Mouse (Mus musculus) liver, embryonic 13.5 days (tissue): ENCODE measurements around the gene Skor1. TPM values are rescaled to one million over a fixed set of nuclear protein-coding genes. Genes with fewer than 3 reads are reported as not detected.

Experiments
- ATAC-seq: fragments of 200-750 bp; cut with Nextera tagmentation; 2 replicates; pipeline ENCODE4 v1.8.0; 2017; ENCODE audit warnings: low read depth, mild to moderate bottlenecking, moderate number of reproducible peaks, moderate library complexity
- DNase-seq: peaks from one replicate; pipeline ENCODE4 v3.0.0; 2022
- H3K27ac ChIP-seq: fragments of 300-500 bp; sonication (generic); 2 replicates; pipeline ENCODE4 v1.5.1; 2015; ENCODE audit warnings: moderate library complexity, mild to moderate bottlenecking, inconsistent platforms
- H3K27me3 ChIP-seq: fragments of 300-500 bp; sonication (generic); 2 replicates; pipeline ENCODE4 v1.6.1; 2015; ENCODE audit warnings: mild to moderate bottlenecking, inconsistent platforms
- H3K36me3 ChIP-seq: fragments of 300-500 bp; sonication (generic); 2 replicates; pipeline ENCODE4 v1.6.1; 2015; ENCODE audit warnings: mild to moderate bottlenecking, inconsistent platforms
- H3K4me1 ChIP-seq: fragments of 300-500 bp; sonication (generic); replicated peaks from 2 replicates; pipeline ENCODE4 v1.6.1; 2015; ENCODE audit warnings: inconsistent platforms
- H3K4me2 ChIP-seq: fragments of 300-500 bp; sonication (generic); 2 replicates; pipeline ENCODE4 v1.6.1; 2015; ENCODE audit warnings: inconsistent platforms, mild to moderate bottlenecking, moderate library complexity
- H3K4me3 ChIP-seq: fragments of 300-500 bp; sonication (generic); replicated peaks from 2 replicates; pipeline ENCODE4 v1.5.1; 2015; ENCODE audit warnings: mild to moderate bottlenecking, inconsistent platforms
- H3K9ac ChIP-seq: fragments of 300-500 bp; sonication (generic); 2 replicates; pipeline ENCODE4 v1.6.1; 2015; ENCODE audit warnings: mild to moderate bottlenecking, inconsistent platforms
- H3K9me3 ChIP-seq: fragments of 300-500 bp; sonication (generic); replicated peaks from 2 replicates; pipeline ENCODE4 v1.6.1; 2016; ENCODE audit warnings: inconsistent platforms
- WGBS: fragments of 180-500 bp; shearing (Covaris S2); methylation state at CpG from one replicate; pipeline ENCODE4 v1.1.7; 2015; ENCODE audit not compliant: insufficient replicate concordance; 5-methylcytosine and 5-hydroxymethylcytosine counted together
- polyA plus RNA-seq: library from polyadenylated mRNA; unstranded; fragments of >200 nt; fragmentation: Nextera tagmentation; extraction: Ambion mirVana; gene quantifications from 2 replicates; pipeline ENCODE4 v1.2.1, GENCODE M21; 2015

Gene Skor1
- polyA plus RNA-seq, 1 experiment from 2014 or later = not detected

GRCm38 (mm10) chr9:63142335-63143036, 6.3 kb downstream of the Skor1 start:
- no peaks in the 10 kb centered on the region for H3K36me3 ChIP-seq
- no peaks in the 10 kb centered on the region for H3K9me3 ChIP-seq
- H3K27me3 ChIP-seq = peaks cover 100% of the 10 kb centered on the region
- no peak overlapping the region for H3K27ac ChIP-seq
- DNase-seq (no peak), ATAC-seq (no peak)
- no peak overlapping the region for H3K9ac ChIP-seq
- H3K4me2 ChIP-seq = no peak overlapping the region
- 3% methylated on average over 42 of the region's 42 CpGs for WGBS
- no peak overlapping the region for H3K4me3 ChIP-seq
- peaks cover 22% of the 10 kb centered on the region for H3K4me1 ChIP-seq

GRCm38 (mm10) chr9:63141641-63142334, 7.0 kb downstream of the Skor1 start:
- 4% methylated on average over 24 of the region's 24 CpGs for WGBS
- Histone ChIP-seq H3K4me3 (no peak overlapping the region), H3K27me3 (peaks cover 100% of the 10 kb centered on the region), H3K9me3 (no peaks in the 10 kb centered on the region), H3K4me2 (no peak overlapping the region), H3K27ac (no peak overlapping the region), H3K36me3 (no peaks in the 10 kb centered on the region), H3K4me1 (peaks cover 20% of the 10 kb centered on the region), H3K9ac (no peak overlapping the region)
- DNase-seq = no peak
- no peak for ATAC-seq

- Histone ChIP-seq H3K4me3 (no peak overlapping the region), H3K9me3 (no peaks in the 10 kb centered on the region), H3K9ac (no peak overlapping the region), H3K4me1 (peaks cover 17% of the 10 kb centered on the region), H3K36me3 (no peaks in the 10 kb centered on the region), H3K27me3 (peaks cover 100% of the 10 kb centered on the region), H3K4me2 (no peak overlapping the region), H3K27ac (no peak overlapping the region)
- no peak for ATAC-seq
- WGBS = 6% methylated on average over 9 of the region's 9 CpGs
- DNase-seq = no peak
These were observed 8.6 kb downstream of the Skor1 start for GRCm38 (mm10) chr9:63140211-63140610.

GRCm38 (mm10) chr9:63139661-63140060, 9.1 kb downstream of the Skor1 start:
- Histone ChIP-seq H3K9me3 (no peaks in the 10 kb centered on the region), H3K27ac (no peak overlapping the region), H3K27me3 (peaks cover 100% of the 10 kb centered on the region), H3K36me3 (no peaks in the 10 kb centered on the region), H3K9ac (no peak overlapping the region), H3K4me3 (no peak overlapping the region), H3K4me2 (no peak overlapping the region), H3K4me1 (peaks cover 17% of the 10 kb centered on the region)
- 8% methylated on average over 17 of the region's 17 CpGs for WGBS
- ATAC-seq (no peak), DNase-seq (no peak)

- H3K4me1 ChIP-seq = peaks cover 16% of the 10 kb centered on the region
- 2% methylated on average over 31 of the region's 31 CpGs for WGBS
- no peak for ATAC-seq
- H3K27me3 ChIP-seq = peaks cover 100% of the 10 kb centered on the region
- no peak overlapping the region for H3K27ac ChIP-seq
- H3K9ac ChIP-seq = no peak overlapping the region
- peak overlapping the region; percentile 16; the same call in 1 of the 2 replicates for H3K4me3 ChIP-seq
- no peaks in the 10 kb centered on the region for H3K9me3 ChIP-seq
- H3K4me2 ChIP-seq = 0 out of 2 replicates have a peak overlapping the region, but pooled peaks have one; percentile 12
- H3K36me3 ChIP-seq = no peaks in the 10 kb centered on the region
- no peak for DNase-seq
These were observed 10.2 kb downstream of the Skor1 start for GRCm38 (mm10) chr9:63138481-63138967.

GRCm38 (mm10) chr9:63137615-63137915, 11.2 kb downstream of the Skor1 start:
- Histone ChIP-seq H3K9me3 (no peaks in the 10 kb centered on the region), H3K4me1 (peaks cover 18% of the 10 kb centered on the region), H3K4me2 (no peak overlapping the region), H3K27ac (no peak overlapping the region), H3K4me3 (no peak overlapping the region), H3K9ac (no peak overlapping the region), H3K36me3 (no peaks in the 10 kb centered on the region), H3K27me3 (peaks cover 99% of the 10 kb centered on the region)
- ATAC-seq (no peak), DNase-seq (no peak)
- 6% methylated on average over 6 of the region's 6 CpGs for WGBS

- H3K9me3 ChIP-seq = no peaks in the 10 kb centered on the region
- H3K36me3 ChIP-seq = no peaks in the 10 kb centered on the region
- H3K9ac ChIP-seq = no peak overlapping the region
- ATAC-seq = no peak
- peaks cover 18% of the 10 kb centered on the region for H3K4me1 ChIP-seq
- H3K27me3 ChIP-seq = peaks cover 99% of the 10 kb centered on the region
- no peak for DNase-seq
- no peak overlapping the region for H3K4me3 ChIP-seq
- 5% methylated on average over 19 of the region's 19 CpGs for WGBS
- H3K27ac ChIP-seq = no peak overlapping the region
- H3K4me2 ChIP-seq = no peak overlapping the region
These were observed 11.8 kb downstream of the Skor1 start for GRCm38 (mm10) chr9:63136756-63137614.

- DNase-seq (no peak), ATAC-seq (no peak)
- no peaks in the 10 kb centered on the region for H3K9me3 ChIP-seq
- peaks cover 99% of the 10 kb centered on the region for H3K27me3 ChIP-seq
- H3K36me3 ChIP-seq = no peaks in the 10 kb centered on the region
- H3K27ac ChIP-seq = no peak overlapping the region
- H3K9ac ChIP-seq = no peak overlapping the region
- no peak overlapping the region for H3K4me2 ChIP-seq
- H3K4me1 ChIP-seq = peaks cover 18% of the 10 kb centered on the region
- H3K4me3 ChIP-seq = no peak overlapping the region
- 6% methylated on average over 8 of the region's 8 CpGs for WGBS
These were observed 12.5 kb downstream of the Skor1 start for GRCm38 (mm10) chr9:63136241-63136640.

GRCm38 (mm10) chr9:63135801-63136200, 13.0 kb downstream of the Skor1 start:
- DNase-seq = no peak
- H3K4me3 ChIP-seq = no peak overlapping the region; the same call in 1 of the 2 replicates
- ATAC-seq = no peak

GRCm38 (mm10) chr9:63135356-63135755, 13.4 kb downstream of the Skor1 start:
- Histone ChIP-seq H3K4me1 (peaks cover 18% of the 10 kb centered on the region), H3K9ac (no peak overlapping the region), H3K36me3 (no peaks in the 10 kb centered on the region), H3K27ac (no peak overlapping the region), H3K27me3 (peaks cover 99% of the 10 kb centered on the region), H3K4me2 (peak overlapping the region; percentile 35), H3K4me3 (no peak overlapping the region; the same call in 1 of the 2 replicates), H3K9me3 (no peaks in the 10 kb centered on the region)
- 3% methylated on average over 11 of the region's 11 CpGs for WGBS
- ATAC-seq (no peak), DNase-seq (no peak)

More at GRCm38 (mm10) chr9:63135801-63136200, 13.0 kb downstream of the Skor1 start:
- Histone ChIP-seq H3K27ac (no peak overlapping the region), H3K4me1 (peaks cover 18% of the 10 kb centered on the region), H3K9me3 (no peaks in the 10 kb centered on the region), H3K27me3 (peaks cover 99% of the 10 kb centered on the region), H3K9ac (no peak overlapping the region), H3K4me2 (peak overlapping the region; percentile 35), H3K36me3 (no peaks in the 10 kb centered on the region)
- WGBS = under 1% methylated on average over 16 of the region's 16 CpGs

GRCm38 (mm10) chr9:63133659-63134058, 15.1 kb downstream of the Skor1 start:
- WGBS = 12% methylated on average over 6 of the region's 6 CpGs
- Histone ChIP-seq H3K9me3 (no peaks in the 10 kb centered on the region), H3K4me1 (peaks cover 16% of the 10 kb centered on the region), H3K4me3 (peak overlapping the region; percentile 42), H3K9ac (no peak overlapping the region), H3K27ac (no peak overlapping the region), H3K27me3 (peaks cover 83% of the 10 kb centered on the region), H3K4me2 (peak overlapping the region; percentile 59), H3K36me3 (no peaks in the 10 kb centered on the region)
- DNase-seq = no peak
- no peak for ATAC-seq
